Mouse (Mus musculus): ENCODE measurements at regions not wholly inside any gene's neighbourhood (a gene's known extent, or its start where the extent isn't known, plus 50 kb on each side); places are given as distances from the start of the nearest gene placed in this dataset.

DNA sequence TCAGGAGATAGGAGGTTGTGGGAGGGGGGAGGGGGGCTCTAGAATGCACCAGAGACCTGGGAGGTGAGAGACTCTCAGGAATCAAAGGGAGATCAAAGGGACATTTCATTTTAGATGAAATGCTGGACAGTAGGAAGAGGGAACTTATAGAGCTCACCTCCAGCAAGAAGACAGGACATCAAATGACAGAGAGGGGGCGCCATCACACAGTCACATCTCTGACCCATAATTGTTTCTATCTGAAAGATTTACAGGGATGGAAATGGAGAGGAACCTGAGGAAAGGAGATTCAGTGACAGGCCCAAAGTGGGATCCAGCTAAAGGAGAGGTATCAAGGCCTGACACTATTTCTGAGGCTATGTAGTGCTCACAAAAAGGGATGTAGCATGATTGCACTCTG, 270.5 kb upstream of the Sfrp2 start:
- TF ChIP-seq CTCF (IDR thresholded peaks at IDR 0.05; ENCODE audit: control insufficient read depth, insufficient read depth, insufficient read length): no peak
- TF ChIP-seq MAX (IDR thresholded peaks at IDR 0.05): no peak
- TF ChIP-seq MYOG (IDR thresholded peaks at IDR 0.05; ENCODE audit: control insufficient read depth, extremely low read depth, insufficient read length): no peak
- TF ChIP-seq MYOD1 (IDR thresholded peaks at IDR 0.05; ENCODE audit: control insufficient read depth, insufficient read length, low read depth): no peak
- TF ChIP-seq CEBPB (IDR thresholded peaks at IDR 0.05; ENCODE audit: low read depth): no peak
- no peak for TF ChIP-seq USF1 (IDR thresholded peaks at IDR 0.05; ENCODE audit: low read depth)
